Mouse (Mus musculus): Measurements from ENCODE around the gene Btg4.

- TF ChIP-seq TAL1 (IDR thresholded peaks at IDR 0.05; ENCODE audit: low read length) (no peak), GATA1 (IDR thresholded peaks at IDR 0.05; ENCODE audit: low read length) (no peak)
Measured at GRCm38 (mm10) chr9:51143437-51143836, 82.7 kb downstream of the Btg4 start.

All from erythroblast, embryonic 14.5 days (primary cell).